Mouse (Mus musculus): Measurements from ENCODE around the gene Cyb561d2.

DNA sequence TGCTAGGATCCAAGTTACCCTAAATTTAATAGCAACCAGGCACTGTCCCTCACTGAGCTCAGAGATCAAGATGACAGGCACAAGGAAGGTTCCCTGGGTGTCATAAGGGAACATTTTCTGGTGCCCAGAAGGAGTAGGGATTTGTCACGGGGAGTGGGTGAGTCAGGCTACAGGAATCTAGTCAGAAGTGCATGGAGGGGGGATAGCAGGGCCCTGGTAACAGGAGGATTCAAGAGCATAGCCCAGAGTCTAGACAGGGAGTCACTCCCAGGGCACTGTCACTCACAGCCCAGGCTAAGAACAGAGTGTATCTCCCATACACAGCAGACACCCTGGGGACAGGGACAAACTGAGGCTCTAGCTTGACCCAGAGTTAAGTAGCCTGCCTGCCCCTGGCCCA, 48.5 kb downstream of the Cyb561d2 start:
- TF ChIP-seq CTCF (IDR thresholded peaks at IDR 0.05; ENCODE audit: extremely low read depth, insufficient read depth, low read length) (no peak), POLR2A (IDR thresholded peaks at IDR 0.05; ENCODE audit: extremely low read depth, insufficient read depth, low read length) (no peak)

All from cortical plate, adult 2 months (tissue).